Mouse (Mus musculus) stomach, embryonic 14.5 days (tissue): ENCODE measurements around the gene Hsdl1. TPM values are rescaled to one million over a fixed set of nuclear protein-coding genes. Genes with fewer than 3 reads are reported as not detected.
A peak's percentile ranks its signal among the peaks of the same experiment; 100 is the strongest.

Experiments
- ATAC-seq: fragments of 200-750 bp; cut with Nextera tagmentation; 2 replicates; pipeline ENCODE4 v1.8.0; 2017; ENCODE audit warnings: low read depth, moderate TSS enrichment; ENCODE audit not compliant: insufficient number of reproducible peaks, insufficient read depth, low FRiP score
- H3K27ac ChIP-seq: fragments of 300-500 bp; sonication (generic); 2 replicates; pipeline ENCODE4 v1.5.1; 2014; ENCODE audit warnings: mild to moderate bottlenecking, low read length, moderate library complexity, mixed read lengths
- H3K27me3 ChIP-seq: fragments of 300-500 bp; sonication (generic); 2 replicates; pipeline ENCODE4 v1.6.1; 2014; ENCODE audit warnings: low read length, control low read depth, mixed read lengths; ENCODE audit not compliant: control insufficient read depth, insufficient read depth
- H3K36me3 ChIP-seq: fragments of 300-500 bp; sonication (generic); 2 replicates; pipeline ENCODE4 v1.6.1; 2014; ENCODE audit warnings: mild to moderate bottlenecking, control low read depth, low read length, moderate library complexity, mixed read lengths; ENCODE audit not compliant: control insufficient read depth, insufficient read depth
- H3K4me1 ChIP-seq: fragments of 300-500 bp; sonication (generic); 2 replicates; pipeline ENCODE4 v1.6.1; 2014; ENCODE audit warnings: low read length, control low read depth, mixed read lengths; ENCODE audit not compliant: control insufficient read depth, insufficient read depth
- H3K4me2 ChIP-seq: fragments of 300-500 bp; sonication (generic); replicated peaks from 2 replicates; pipeline ENCODE4 v1.6.1; 2014; ENCODE audit warnings: low read depth, low read length, control low read depth
- H3K4me3 ChIP-seq: fragments of 300-500 bp; sonication (generic); 2 replicates; pipeline ENCODE4 v1.5.1; 2014; ENCODE audit warnings: low read depth, low read length, control low read depth
- H3K9ac ChIP-seq: fragments of 300-500 bp; sonication (generic); replicated peaks from 2 replicates; pipeline ENCODE4 v1.6.1; 2014; ENCODE audit warnings: low read depth, mild to moderate bottlenecking, control low read depth, low read length, moderate library complexity, mixed read lengths
- H3K9me3 ChIP-seq: fragments of 300-500 bp; sonication (generic); 2 replicates; pipeline ENCODE4 v1.6.1; 2016; ENCODE audit warnings: low read depth, low read length, control low read depth; ENCODE audit not compliant: control insufficient read depth
- WGBS: fragments of 180-500 bp; shearing (Covaris S2); extraction: QIAGEN DNeasy Blood & Tissue Kit; methylation state at CpG from one replicate; pipeline ENCODE4 v1.1.7; 2014; 5-methylcytosine and 5-hydroxymethylcytosine counted together
- polyA plus RNA-seq: library from polyadenylated mRNA; unstranded; fragments of >200 nt; fragmentation: Nextera tagmentation; extraction: Ambion mirVana; gene quantifications from 2 replicates; pipeline ENCODE4 v1.2.1, GENCODE M21; 2014

Hsdl1 gene
- 35.7 and 37.3 TPM in 2 replicates for polyA plus RNA-seq

DNA sequence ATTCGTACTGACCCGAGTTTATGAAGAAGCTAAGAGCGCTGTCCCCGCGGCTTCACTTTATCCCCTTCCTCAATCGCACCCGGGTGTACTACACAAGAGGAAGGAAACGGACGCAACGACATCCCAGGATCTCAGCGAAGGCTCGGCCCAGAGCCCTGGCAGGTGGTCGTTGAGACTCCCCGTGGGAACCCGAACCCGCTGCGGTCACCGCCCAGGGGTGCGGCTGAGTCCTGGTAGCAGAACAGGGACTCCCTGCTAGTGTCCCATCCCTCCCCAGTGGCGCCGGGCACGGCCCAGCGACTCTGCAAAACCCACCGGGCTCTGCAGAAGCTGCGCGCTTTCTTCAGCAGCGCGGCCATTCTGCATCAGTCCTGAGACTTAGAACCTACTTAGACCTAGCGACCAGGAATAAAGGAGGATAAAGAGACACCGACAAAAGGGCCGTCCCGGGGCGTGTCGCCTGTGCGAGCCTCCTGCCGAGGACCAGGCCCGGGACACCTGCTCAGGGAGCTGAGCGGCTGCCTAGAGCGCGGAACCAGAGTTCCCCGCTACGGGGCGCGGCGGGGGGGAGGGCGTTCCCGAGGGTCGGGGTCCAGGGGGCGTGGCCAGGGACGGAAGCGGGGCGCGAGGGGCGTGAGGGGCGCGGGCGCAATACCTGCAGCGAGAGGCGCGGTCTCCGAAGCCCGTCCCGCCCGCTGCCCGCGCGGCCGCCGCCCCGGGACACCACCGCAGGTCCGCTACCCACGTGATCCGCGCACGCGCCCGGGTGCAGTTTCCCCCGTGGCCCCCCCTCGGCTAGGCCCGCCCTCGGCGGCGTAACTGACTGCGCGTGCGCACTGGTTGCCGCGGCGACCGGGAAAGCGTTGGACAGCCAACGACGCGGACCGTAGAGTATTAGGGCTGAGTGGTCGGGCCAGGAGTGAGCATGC, at the start of gene Hsdl1, which contains the start of gene Dnaaf1:
Gene Hsdl1, minus strand, starts transcription at position 747 of the 929 bp plus-strand sequence.
Gene Dnaaf1, plus strand, starts transcription at position 799 of the 929 bp plus-strand sequence.
- under 1% methylated on average over 78 of the region's 97 CpGs for WGBS
- Histone ChIP-seq H3K27ac (no peak within 1 kb of the TSS; the same call in 1 of the 2 replicates), H3K4me3 (peak within 1 kb of the TSS; percentile 77), H3K9me3 (no peaks in the 10 kb centered on the region), H3K9ac (peak within 1 kb of the TSS; percentile 48), H3K27me3 (no peaks in the 10 kb centered on the region), H3K4me1 (peaks cover 2% of the 10 kb centered on the region; the same call in 1 of the 2 replicates), H3K36me3 (no peaks in the 10 kb centered on the region), H3K4me2 (peak within 1 kb of the TSS; percentile 99)
- ATAC-seq = peak; percentile 89

DNA sequence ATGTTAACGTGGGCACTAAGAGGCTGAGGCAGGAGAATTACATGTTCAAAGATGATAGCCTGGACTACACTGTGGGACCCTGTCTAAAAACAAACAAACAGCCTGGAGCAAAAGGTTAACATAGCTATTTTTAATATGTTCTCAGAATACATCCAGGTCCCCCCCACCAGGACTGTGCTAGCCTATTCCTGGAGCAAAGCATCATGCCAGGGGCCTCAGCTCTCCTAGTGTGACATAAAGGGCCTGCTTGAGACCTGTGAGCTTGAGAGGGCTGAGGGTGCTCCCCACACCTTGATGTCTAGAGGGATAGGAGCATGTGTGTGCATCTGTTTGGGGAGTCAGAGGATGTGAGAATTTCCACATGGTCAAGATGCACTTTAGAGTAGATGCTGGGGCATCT, 48.8 kb upstream of the Hsdl1 start:
- WGBS = 73% methylated on average over 1 of the region's 1 CpGs
- ATAC-seq = no peak

DNA sequence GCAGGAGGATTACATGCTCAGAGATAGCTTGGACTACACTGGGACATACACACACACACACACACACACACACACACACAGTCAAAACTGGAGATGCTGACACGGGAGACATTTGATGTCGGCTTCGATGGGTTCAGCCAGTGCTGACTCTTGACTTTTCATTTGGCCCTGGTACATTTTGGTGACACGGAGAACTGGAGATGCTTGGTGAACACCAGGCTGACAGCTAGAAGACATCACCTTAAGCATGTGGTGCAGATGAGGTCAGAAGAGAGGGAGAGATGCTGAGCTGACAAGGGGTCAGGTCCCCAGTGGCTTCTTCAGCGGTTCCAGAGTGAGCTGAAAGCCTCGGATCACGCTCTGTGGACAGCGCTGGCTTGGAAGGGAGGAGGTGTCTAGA, 48.1 kb upstream of the Hsdl1 start:
- 80% methylated on average over 8 of the region's 8 CpGs for WGBS
- Histone ChIP-seq H3K9ac (no peak overlapping the region), H3K27ac (no peak overlapping the region), H3K4me3 (no peak overlapping the region), H3K4me2 (no peak overlapping the region), H3K4me1 (peaks cover 3% of the 10 kb centered on the region; the same call in 1 of the 2 replicates), H3K27me3 (no peaks in the 10 kb centered on the region), H3K36me3 (no peaks in the 10 kb centered on the region), H3K9me3 (no peaks in the 10 kb centered on the region)
- ATAC-seq = no peak

More for the DNA sequence above, 48.8 kb upstream of the Hsdl1 start:
- no peak overlapping the region for H3K27ac ChIP-seq
- no peak overlapping the region for H3K9ac ChIP-seq
- no peak overlapping the region for H3K4me2 ChIP-seq
- no peaks in the 10 kb centered on the region for H3K27me3 ChIP-seq
- H3K4me1 ChIP-seq = peaks cover 3% of the 10 kb centered on the region; the same call in 1 of the 2 replicates
- no peaks in the 10 kb centered on the region for H3K9me3 ChIP-seq
- H3K4me3 ChIP-seq = no peak overlapping the region
- no peaks in the 10 kb centered on the region for H3K36me3 ChIP-seq

DNA sequence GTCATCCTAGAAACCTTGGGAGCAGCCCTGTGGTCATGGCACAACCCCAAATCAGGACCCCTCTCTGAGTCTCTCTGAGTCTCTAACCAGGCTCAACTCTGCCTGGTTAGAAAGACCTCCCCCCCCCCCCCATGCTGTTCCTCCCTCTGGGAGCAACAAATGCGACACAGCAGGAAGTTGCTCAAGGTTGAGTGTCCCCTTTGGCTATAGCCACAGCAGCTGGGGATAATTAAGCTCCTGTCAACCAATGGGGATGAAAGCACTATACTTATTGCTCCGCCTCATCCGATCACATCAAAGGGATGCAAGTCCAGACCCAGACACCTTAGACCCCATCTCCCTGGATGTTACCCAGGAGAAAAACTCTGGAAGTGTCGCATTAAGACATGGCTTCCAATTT, 47.6 kb upstream of the Hsdl1 start:
- Histone ChIP-seq H3K9me3 (no peaks in the 10 kb centered on the region), H3K36me3 (no peaks in the 10 kb centered on the region), H3K4me2 (no peak overlapping the region), H3K4me1 (peaks cover under 1% of the 10 kb centered on the region; the same call in 1 of the 2 replicates), H3K9ac (no peak overlapping the region), H3K4me3 (no peak overlapping the region), H3K27me3 (no peaks in the 10 kb centered on the region), H3K27ac (no peak overlapping the region)
- 56% methylated on average over 4 of the region's 4 CpGs for WGBS
- ATAC-seq = no peak

DNA sequence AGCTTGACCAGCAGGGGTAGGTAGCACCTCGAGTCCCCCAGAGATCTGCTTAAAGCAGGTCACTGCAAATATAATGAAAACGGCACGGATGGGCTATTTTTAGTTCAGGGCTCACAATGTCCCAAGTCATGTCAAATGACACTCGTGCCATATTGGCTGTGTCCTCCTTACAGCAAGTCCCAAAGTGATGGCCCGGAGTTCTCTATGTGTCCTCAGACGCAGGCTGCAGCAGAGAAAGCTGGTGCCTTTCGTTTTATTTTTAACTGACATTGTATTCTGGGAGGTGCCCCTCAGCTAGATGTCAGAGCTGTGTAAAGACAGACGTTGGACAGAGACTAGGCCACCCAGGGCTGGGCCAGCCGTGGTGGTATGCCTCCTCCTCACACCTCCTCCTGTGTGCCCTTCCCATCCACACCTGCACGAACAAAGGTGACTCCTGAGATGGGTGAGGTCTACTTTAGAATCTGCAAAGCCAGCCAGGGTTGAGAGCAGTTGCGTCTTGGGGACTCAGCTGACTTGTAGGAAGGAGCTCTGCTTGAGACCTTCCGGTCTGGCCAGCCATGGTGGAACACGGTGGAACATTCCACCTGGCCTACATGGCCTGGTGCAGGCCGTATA, 46.0 kb upstream of the Hsdl1 start:
- WGBS = 81% methylated on average over 14 of the region's 14 CpGs

DNA sequence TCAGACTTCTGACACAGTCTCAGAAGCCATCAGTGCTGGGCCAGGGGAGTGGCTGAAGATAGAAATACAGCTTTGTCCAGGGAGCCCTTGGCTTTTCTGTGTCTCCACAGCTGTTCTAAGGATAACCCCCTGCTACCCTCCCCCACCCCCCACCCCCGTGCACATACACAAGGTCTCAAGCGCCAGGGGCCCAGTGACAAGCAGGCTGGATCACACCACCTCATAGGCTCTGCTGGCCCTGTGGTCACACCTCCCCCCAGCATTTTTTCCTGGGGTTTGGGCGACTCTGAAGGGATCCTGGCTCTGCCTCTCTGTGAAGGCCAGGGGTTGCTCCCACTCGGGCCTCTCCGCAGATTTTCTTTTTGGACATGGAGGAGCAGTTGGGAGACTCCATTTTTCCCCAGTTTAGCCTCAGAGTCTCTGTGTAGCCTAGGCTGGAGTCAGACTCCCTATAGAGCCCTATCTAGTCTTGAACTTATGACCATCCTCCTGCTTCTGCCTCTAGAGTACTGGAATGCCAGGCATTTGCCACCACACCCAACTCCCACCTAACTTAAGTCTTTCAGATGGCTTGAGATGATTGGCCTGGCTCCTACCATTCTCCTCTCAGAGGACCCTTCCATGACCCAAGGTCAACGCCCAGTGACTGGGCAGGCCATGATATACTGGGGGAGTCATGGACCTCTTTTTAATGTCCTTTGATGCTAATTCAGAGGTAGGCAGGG, 45.3 kb upstream of the Hsdl1 start:
- no peaks in the 10 kb centered on the region for H3K9me3 ChIP-seq
- no peak overlapping the region for H3K4me3 ChIP-seq
- no peak for ATAC-seq
- no peak overlapping the region for H3K27ac ChIP-seq
- WGBS = 57% methylated on average over 6 of the region's 6 CpGs
- H3K27me3 ChIP-seq = no peaks in the 10 kb centered on the region
- no peaks in the 10 kb centered on the region for H3K36me3 ChIP-seq
- no peak overlapping the region for H3K9ac ChIP-seq
- H3K4me1 ChIP-seq = no peaks in the 10 kb centered on the region
- no peak overlapping the region for H3K4me2 ChIP-seq

More for the DNA sequence above, 46.0 kb upstream of the Hsdl1 start:
- Histone ChIP-seq H3K9ac (no peak overlapping the region), H3K4me2 (no peak overlapping the region), H3K4me3 (no peak overlapping the region), H3K36me3 (no peaks in the 10 kb centered on the region), H3K27ac (no peak overlapping the region), H3K27me3 (no peaks in the 10 kb centered on the region), H3K9me3 (no peaks in the 10 kb centered on the region), H3K4me1 (no peaks in the 10 kb centered on the region)
- ATAC-seq = no peak

DNA sequence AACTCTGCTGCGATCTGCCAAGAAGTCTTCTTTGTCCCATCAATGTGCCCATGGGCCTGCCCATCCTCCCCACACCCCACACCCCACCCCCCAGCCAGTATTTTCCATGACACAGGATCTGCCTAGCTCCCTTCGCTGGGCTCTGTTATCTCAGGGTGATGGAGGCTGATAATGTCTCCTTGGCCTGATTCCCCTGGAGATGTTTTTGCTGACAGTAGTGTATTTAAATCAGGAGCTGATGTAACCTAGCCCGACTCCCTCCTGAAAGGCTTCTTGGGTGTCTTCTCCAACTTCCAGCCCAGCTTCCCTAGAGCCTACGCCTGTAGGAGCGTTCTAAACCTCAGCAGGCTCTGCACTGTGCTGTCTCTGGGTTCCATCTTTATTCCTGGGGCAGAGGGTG, 43.9 kb upstream of the Hsdl1 start:
- no peak overlapping the region for H3K27ac ChIP-seq
- H3K4me2 ChIP-seq = no peak overlapping the region
- whole genome bisulfite sequencing = 51% methylated on average over 5 of the region's 5 CpGs
- no peaks in the 10 kb centered on the region for H3K9me3 ChIP-seq
- no peaks in the 10 kb centered on the region for H3K36me3 ChIP-seq
- no peak overlapping the region for H3K4me3 ChIP-seq
- no peak overlapping the region for H3K9ac ChIP-seq
- no peaks in the 10 kb centered on the region for H3K27me3 ChIP-seq
- ATAC-seq = no peak
- no peaks in the 10 kb centered on the region for H3K4me1 ChIP-seq

DNA sequence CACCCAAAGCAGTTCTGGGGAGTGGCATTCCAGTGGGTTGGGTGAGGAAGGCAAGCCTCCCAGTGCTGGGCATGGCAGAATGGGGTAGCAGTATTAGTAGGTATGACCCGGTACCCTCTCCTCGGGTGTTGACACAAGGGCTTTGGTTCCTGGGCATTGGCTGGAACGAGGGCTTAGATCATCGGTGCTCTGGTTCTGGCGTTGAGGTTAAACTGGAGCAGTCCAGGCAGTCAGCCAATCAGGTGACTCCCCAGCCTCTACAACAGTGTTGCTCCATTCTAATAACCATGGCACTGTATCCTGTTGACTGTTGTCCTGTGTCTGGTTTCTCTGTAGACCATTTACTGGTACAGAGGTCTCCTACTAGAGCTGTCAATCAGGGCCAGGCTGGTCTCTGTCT, 42.6 kb upstream of the Hsdl1 start:
- Histone ChIP-seq H3K36me3 (no peaks in the 10 kb centered on the region), H3K4me1 (no peaks in the 10 kb centered on the region), H3K4me3 (no peak overlapping the region), H3K9ac (no peak overlapping the region), H3K27me3 (no peaks in the 10 kb centered on the region), H3K9me3 (no peaks in the 10 kb centered on the region), H3K4me2 (no peak overlapping the region), H3K27ac (no peak overlapping the region)
- no peak for ATAC-seq
- WGBS = 92% methylated on average over 5 of the region's 5 CpGs
